Mouse (Mus musculus): ENCODE results near the gene Ntrk3. TPM values are rescaled to one million over a fixed set of nuclear protein-coding genes. Genes with fewer than 3 reads are reported as not detected.

The Ntrk3 gene
- total RNA-seq, 2 experiments from 2014 or later, result 1.4 to 3.3 TPM

GRCm38 (mm10) chr7:78584499-78584898 lies 153.3 kb downstream of the Ntrk3 start:
- intact Hi-C loops (cut with DNase I), result no loop called here
- DNase-seq, result no peak

GRCm38 (mm10) chr7:78583678-78584077 lies 154.1 kb downstream of the Ntrk3 start:
- intact Hi-C loops (cut with DNase I), result no loop called here
- DNase-seq, result no peak

- DNase-seq, result no peak
- intact Hi-C loops (cut with DNase I), result no loop called here
Observed at GRCm38 (mm10) chr7:78581341-78581740, 156.5 kb downstream of the Ntrk3 start.

GRCm38 (mm10) chr7:78579461-78580234 lies 158.2 kb downstream of the Ntrk3 start:
- intact Hi-C loops (cut with DNase I), result loop anchor here (10.0 kb wide), 1 partner anchor 505 kb away; no protein-coding TSS in a partner anchor
- no peak for DNase-seq

GRCm38 (mm10) chr7:78578461-78579359 lies 159.1 kb downstream of the Ntrk3 start:
- DNase-seq, result no peak
- intact Hi-C loops (cut with DNase I), result loop anchor here (10.0 kb wide), 1 partner anchor 504 kb away; no protein-coding TSS in a partner anchor

- peak in 1 of 2 experiments; percentile 10 for DNase-seq
- intact Hi-C loops (cut with DNase I), result loop anchor here (10.0 kb wide), 1 partner anchor 503 kb away; no protein-coding TSS in a partner anchor
Observed at GRCm38 (mm10) chr7:78578111-78578460, 159.7 kb downstream of the Ntrk3 start.

GRCm38 (mm10) chr7:78577462-78578110 lies 160.2 kb downstream of the Ntrk3 start:
- peak in 1 of 2 experiments; percentile 39 for DNase-seq
- intact Hi-C loops (cut with DNase I), result loop anchor here (10.0 kb wide), 1 partner anchor 503 kb away; no protein-coding TSS in a partner anchor

GRCm38 (mm10) chr7:78576706-78577461 lies 160.9 kb downstream of the Ntrk3 start:
- peak in 1 of 2 experiments; percentile 33 for DNase-seq
- intact Hi-C loops (cut with DNase I), result loop anchor here (10.0 kb wide), 1 partner anchor 502 kb away; no protein-coding TSS in a partner anchor

- no peak for DNase-seq
- intact Hi-C loops (cut with DNase I), result loop anchor here (10.0 kb wide), 1 partner anchor 501 kb away; no protein-coding TSS in a partner anchor
Observed at GRCm38 (mm10) chr7:78576169-78576568, 161.6 kb downstream of the Ntrk3 start.

GRCm38 (mm10) chr7:78575556-78575955 lies 162.3 kb downstream of the Ntrk3 start:
- intact Hi-C loops (cut with DNase I), result loop anchor here (10.0 kb wide), 1 partner anchor 501 kb away; no protein-coding TSS in a partner anchor
- DNase-seq, result no peak

GRCm38 (mm10) chr7:78571196-78571595 lies 166.6 kb downstream of the Ntrk3 start:
- intact Hi-C loops (cut with DNase I), result loop anchor here (5.0 to 10.0 kb wide), 2 partner anchors 279 to 496 kb away; no protein-coding TSS in a partner anchor
- no peak for DNase-seq

- intact Hi-C loops (cut with DNase I), result no loop called here
Observed at GRCm38 (mm10) chr7:78569255-78569618, 168.6 kb downstream of the Ntrk3 start.

GRCm38 (mm10) chr7:78568411-78569254 lies 169.2 kb downstream of the Ntrk3 start:
- DNase-seq, result peak; percentile 65 to 67
- intact Hi-C loops (cut with DNase I), result no loop called here

More at GRCm38 (mm10) chr7:78569255-78569618, 168.6 kb downstream of the Ntrk3 start:
- no peak for DNase-seq

- intact Hi-C loops (cut with DNase I), result no loop called here
Observed at GRCm38 (mm10) chr7:78566617-78567016, 171.2 kb downstream of the Ntrk3 start.

GRCm38 (mm10) chr7:78565386-78565785 lies 172.4 kb downstream of the Ntrk3 start:
- DNase-seq, result no peak
- intact Hi-C loops (cut with DNase I), result no loop called here

More at GRCm38 (mm10) chr7:78566617-78567016, 171.2 kb downstream of the Ntrk3 start:
- no peak for DNase-seq

- intact Hi-C loops (cut with DNase I), result no loop called here
- DNase-seq, result no peak
Observed at GRCm38 (mm10) chr7:78558503-78558902, 179.3 kb downstream of the Ntrk3 start.

- no peak for DNase-seq
- intact Hi-C loops (cut with DNase I), result no loop called here
Observed at GRCm38 (mm10) chr7:78555532-78555931, 182.3 kb downstream of the Ntrk3 start.

GRCm38 (mm10) chr7:78549461-78549860 lies 188.4 kb downstream of the Ntrk3 start:
- intact Hi-C loops (cut with DNase I), result no loop called here
- no peak for DNase-seq

- no peak for DNase-seq
- intact Hi-C loops (cut with DNase I), result no loop called here
Observed at GRCm38 (mm10) chr7:78548721-78549120, 189.1 kb downstream of the Ntrk3 start.
